Mouse (Mus musculus) layer of hippocampus, adult 9-11 months (tissue): ENCODE data around the gene Notch1.

Experiments used
- DNase-seq: peaks from one replicate; pipeline ENCODE4 v3.0.0; 2022

The Notch1 gene

DNA sequence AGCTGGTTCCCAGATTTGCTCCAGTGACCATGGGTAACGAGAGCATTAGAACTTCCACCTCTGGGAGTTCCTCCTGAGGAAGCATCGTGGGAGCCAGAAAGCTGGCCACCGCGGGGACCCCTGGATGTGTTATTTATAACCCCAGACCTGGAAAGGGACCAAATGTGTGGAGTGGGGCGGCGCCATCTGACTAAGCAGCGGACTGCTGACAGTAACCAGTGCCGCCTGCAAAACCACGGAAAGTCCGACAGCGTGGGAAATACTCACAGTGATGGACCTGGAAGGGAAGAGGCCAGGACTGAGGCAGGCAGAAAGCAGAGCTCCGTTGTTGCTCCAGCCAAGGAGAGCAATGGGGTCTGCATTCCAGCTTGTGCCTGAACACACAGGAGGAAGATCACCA, at the start of gene Notch1:
Gene Notch1, minus strand, starts transcription at position 389 of the 400 bp plus-strand sequence.
- DNase-seq: no peak

DNA sequence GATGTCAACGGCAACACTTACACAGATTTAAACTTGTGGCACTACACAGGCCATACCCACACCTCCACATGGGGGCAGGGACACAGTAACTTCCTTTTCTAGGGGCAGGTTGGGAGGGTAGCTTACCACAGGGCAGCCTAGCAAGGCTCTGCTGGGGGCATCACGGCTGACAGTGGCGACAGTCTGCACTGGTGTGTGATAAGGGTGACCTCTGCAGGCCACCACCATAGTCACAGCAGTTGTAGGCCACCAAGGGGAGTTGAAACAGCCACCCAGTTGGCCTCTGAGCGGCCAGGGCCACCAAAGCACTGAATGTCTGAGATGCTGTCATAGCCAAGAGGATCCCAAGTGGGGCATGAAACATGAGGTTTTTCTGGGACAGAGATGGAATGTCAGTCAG, 49.8 kb upstream of the Notch1 start:
- no peak for DNase-seq

DNA sequence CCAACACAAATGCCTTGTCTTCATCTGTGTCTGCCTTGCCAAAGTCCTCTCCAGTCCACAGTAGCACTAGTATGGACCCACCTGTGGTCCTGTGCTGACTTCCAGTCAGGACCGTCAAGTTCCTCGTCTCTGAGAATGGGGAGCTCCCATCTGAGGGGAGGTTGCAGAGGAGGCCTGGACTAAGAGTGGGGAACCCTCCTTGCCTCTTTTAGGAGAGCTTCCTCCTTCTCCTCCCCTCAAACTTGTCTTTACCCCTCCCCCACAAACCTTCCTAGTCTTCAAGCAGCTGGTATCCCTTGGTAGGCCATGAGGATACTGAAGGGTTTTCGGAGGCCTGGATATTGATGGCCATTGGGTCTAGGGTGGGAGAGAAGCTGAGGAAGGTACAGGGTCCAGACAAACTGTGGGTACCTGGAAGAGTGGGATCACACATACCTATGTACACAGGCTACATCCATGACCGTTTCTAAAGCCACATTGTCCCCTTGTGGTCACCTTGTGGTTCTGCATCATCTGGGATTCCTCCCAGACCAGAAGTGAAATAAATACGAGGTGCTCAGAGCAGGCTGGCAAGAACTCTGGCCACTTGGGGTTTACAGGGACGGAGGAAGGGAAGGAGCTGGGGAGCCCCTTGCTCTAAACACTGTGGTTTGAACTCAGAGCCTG, 45.0 kb upstream of the Notch1 start:
- no peak for DNase-seq

GRCm38 (mm10) chr2:26560506-26560905, 44.0 kb upstream of the Notch1 start:
- no peak for DNase-seq

DNA sequence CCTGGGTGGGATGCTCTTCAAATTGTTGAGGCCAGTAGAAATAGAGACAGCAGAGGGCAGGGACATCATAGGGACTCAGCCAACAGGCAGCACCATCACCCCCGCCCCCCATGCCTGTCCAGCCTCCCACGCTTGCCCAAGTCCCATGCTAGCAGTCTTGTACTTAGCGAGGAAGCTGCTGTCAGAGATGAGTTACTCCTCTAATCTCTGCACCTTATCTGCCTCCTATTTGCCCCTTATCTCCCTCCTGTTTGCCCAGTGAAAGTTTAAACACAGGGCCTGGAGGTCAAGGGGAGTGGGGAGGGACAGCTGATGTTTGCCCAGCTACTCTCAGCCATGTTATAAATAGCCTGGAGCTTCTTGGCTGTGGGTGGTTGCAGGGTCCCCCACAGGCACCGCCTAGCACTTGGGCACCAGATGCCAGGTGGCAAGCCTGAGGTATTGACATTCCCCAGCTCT, 40.1 kb upstream of the Notch1 start:
- no peak for DNase-seq

DNA sequence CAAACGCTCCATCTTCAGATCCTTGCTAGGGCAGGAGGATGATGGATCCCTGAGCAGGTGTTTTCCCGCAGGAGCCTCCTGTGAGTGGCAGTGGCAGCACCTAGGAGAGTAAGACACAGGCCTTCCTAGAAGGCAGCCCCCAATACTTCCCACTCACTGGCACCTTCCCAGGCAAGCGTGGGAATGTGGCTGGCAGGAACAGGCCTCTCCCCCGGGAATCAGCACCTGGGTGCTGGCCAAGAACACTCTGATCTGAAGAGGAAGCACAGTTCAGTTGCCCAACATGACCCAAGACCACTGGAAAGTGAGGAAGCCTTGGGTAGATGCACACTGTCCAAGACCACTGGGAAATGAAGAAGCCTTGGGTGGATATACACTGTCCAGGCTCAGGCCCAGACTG, 38.6 kb upstream of the Notch1 start:
- DNase-seq: peak; percentile 77

GRCm38 (mm10) chr2:26553904-26554303, 37.4 kb upstream of the Notch1 start:
- DNase-seq: no peak

GRCm38 (mm10) chr2:26552066-26552465, 35.6 kb upstream of the Notch1 start:
- no peak for DNase-seq

DNA sequence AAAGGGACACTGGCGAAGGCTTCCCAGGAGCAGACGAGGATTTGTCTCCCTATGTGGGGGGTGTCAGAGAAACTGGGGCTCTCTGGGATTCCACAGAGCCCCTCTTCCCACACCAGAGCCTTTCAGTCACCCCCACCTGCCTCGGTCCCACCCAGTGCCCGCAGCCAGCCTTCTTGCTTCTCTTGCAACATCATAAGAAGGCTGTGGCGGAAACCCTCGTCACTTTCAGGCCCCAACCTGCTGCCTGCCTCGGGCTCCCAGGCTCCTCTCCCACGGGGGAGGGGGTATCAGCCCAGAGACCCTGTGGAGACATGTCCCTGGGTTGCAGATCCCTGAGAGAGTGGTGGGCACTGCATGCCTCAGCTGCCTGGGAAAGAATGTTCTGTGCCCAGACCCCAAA, 35.0 kb upstream of the Notch1 start:
- no peak for DNase-seq

GRCm38 (mm10) chr2:26550777-26551176, 34.3 kb upstream of the Notch1 start:
- DNase-seq: no peak

- DNase-seq: no peak
Observed at GRCm38 (mm10) chr2:26550205-26550604, 33.7 kb upstream of the Notch1 start.

DNA sequence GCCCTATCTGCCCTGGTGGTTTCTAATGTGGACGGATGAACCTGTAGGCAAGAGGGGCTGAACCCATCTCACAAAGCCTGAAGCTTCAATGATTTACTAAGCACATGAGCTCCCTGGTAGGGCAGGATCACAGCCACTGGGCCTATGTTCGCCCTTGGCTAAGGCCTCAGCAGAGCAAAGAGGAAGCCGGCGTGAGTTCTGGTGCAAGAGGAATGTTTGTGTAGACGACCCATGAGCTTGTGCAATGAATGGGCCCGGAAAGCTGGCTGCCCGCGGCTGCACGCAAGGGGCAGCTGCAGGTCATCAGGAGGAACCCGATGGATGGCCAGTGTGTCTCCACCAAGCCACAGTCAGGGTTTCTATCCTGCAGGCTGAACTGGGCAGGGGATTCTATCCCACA, 33.3 kb upstream of the Notch1 start:
- DNase-seq: peak; percentile 64

DNA sequence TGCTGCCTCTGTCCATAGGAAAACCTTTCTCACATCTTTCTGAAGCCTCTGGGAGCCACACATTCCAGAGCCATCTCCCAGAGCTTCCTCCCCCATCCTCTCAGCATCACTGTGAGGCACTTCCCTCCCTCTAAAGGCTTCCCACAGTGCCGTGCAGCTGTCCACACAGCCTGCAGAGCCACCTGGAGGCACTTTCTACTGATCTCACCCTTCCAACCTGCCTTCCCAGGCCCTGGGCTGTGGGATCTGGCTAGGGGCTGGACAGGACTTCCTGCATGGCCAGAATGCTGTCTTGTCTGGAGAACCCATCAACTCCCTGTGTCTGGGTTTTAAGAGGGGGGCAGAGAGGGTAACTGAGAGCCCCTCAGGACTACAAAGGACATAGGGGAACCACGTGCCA, 31.0 kb upstream of the Notch1 start:
- DNase-seq: no peak

DNA sequence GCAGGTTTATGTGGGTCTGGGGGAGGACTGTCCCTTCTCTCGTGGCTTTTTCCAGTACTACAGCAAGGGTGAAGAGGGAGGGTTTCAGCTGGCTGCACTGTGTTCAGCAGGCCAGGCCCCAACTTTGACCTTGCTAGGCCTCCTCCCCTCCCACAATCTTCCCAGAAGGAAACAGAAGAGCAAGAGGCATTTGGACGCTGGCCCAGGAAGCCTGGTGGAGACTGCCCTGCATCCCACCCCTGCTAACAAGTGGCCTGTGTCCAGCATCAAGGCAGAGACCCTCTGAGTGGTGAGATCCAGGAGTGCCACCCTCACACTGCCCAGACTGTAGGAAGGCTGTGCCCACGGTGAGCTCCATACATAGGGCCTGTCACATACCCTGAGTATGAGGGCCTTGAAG, 27.8 kb upstream of the Notch1 start:
- DNase-seq: no peak

DNA sequence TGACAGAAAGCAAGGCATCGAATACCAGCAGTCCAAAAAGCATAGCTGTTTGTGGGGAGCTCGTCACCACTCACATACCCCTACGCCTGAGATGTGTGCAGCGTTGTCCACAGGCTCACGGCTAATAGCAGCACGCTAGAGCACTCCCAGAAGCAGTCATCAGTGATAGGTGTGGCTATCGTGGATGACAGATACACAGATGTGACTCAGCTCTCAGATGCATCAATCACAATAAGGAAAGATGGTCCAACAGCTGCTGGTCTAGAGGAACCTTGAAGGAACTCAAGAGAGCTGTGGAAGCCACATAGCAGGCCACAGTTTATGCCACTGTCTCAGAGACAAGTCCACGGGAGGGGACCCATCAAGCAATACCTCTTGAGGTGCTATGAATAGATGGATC, 27.3 kb upstream of the Notch1 start:
- no peak for DNase-seq

GRCm38 (mm10) chr2:26543155-26543554, 26.7 kb upstream of the Notch1 start:
- no peak for DNase-seq

GRCm38 (mm10) chr2:26541258-26541910, 24.9 kb upstream of the Notch1 start:
- DNase-seq: no peak

- no peak for DNase-seq
Observed at GRCm38 (mm10) chr2:26540721-26541120, 24.3 kb upstream of the Notch1 start.

- no peak for DNase-seq
Observed at GRCm38 (mm10) chr2:26539516-26539915, 23.1 kb upstream of the Notch1 start.

GRCm38 (mm10) chr2:26535517-26536045, 19.1 kb upstream of the Notch1 start:
- DNase-seq: peak; percentile 66

DNA sequence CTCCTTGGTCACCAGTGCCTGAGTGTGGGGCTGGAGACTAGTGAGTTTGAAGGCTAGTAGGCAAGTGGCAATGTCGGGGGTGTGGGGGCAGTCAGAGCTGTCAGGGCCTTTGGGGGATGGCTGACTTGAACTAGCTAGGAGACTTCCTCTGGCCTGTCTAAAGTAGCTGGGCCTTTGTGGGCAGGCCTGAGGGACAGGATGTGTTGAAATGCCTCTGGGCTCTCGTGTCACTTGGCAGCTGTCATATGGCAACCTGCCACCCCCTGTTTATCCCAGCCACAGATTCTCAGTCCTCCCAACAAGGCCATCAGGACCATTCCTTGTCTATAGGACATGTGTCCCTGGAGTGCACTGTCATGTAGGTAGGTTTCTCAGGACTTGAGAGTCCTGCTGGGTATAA, 18.2 kb upstream of the Notch1 start:
- DNase-seq: peak; percentile 85

GRCm38 (mm10) chr2:26534161-26534560, 17.7 kb upstream of the Notch1 start:
- no peak for DNase-seq

DNA sequence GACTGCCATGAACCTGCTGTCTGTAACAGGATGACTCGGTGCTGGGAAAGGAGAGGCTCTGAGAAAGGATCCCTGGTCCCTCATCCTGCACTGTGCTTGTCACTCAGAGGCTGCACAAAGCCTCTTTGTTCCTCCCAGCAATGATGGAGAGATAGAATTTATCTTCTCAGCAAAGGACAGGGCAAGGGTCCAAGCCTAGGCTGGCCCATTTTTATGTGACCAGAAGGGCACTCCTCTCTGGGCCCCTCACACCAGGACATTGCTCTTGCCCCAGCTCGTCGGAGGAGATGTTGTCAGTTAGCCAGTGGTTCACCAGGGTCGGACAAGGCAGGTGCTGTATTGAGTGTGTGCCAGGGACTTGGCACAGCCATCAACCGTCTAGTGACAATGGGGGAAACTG, 16.8 kb upstream of the Notch1 start:
- no peak for DNase-seq

DNA sequence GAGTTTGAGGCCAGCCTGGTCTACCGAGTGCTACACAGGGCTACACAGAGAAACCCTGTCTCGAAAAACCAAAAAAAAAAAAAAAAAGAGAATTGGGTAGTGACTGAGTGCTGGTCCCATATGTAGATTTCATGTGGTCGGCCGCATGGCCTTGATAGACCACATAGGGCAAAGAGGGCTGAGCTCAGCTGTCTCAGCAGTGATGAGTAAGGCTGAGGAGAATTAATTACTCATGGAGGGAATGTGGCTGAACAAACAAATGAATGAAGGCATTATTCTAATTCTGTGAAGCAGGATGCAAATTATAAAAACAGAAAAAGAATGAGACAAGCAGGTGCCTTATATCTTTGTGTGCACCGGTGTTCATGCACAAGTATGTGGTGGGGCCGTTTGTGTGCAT, 15.4 kb upstream of the Notch1 start:
- no peak for DNase-seq

DNA sequence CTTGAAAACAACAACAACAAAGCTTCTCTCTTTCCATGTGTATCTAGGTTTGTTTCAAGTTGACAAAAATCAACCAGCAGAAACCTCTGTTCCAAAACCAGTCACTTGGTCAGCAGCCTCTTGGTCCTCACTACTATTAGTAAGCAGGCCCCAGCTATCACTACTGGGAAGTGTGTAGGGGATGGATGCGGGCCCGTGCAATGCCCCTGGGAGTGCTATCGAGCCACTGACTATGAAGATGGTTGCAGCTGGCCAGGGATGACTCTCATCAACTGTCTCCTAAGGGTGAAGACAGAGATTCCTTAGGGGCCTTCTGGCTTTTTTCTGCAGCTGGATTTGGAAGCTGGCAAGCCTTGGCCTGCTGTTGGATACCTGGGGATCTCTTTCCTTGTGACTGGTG, 13.4 kb upstream of the Notch1 start:
- no peak for DNase-seq
